Comparison of ENCODE assay signal across 8 mouse cellular contexts in genomic region chr10:39240178-39240791, GRCm38 (mm10).
DNase-seq lines count a peak whose midpoint lies in the region; ATAC-seq lines count a peak whose summit lies in the region.

No protein-coding gene starts in this region.

- no peaks in the 10 kb centered on the region for H3K27me3 ChIP-seq in heart, embryonic 10.5 days (ENCODE audit: insufficient read depth, poor library complexity, severe bottlenecking)
- no peaks in the 10 kb centered on the region for H3K27me3 ChIP-seq in embryonic facial prominence, embryonic 14.5 days (replicated peaks; ENCODE audit: control insufficient read depth, insufficient read depth, low read length)
- H3K27me3 ChIP-seq in intestine, embryonic 15.5 days (replicated peaks), result no peaks in the 10 kb centered on the region
- H3K27me3 ChIP-seq in midbrain, embryonic 14.5 days (ENCODE audit: control insufficient read depth, insufficient read depth, low read length), result no peaks in the 10 kb centered on the region

- no peak for DNase-seq in heart, embryonic 10.5 days (ENCODE audit: low spot score)
- no peak for DNase-seq in heart, adult 8-10 months (ENCODE audit: low spot score)
- DNase-seq in embryonic facial prominence, embryonic 14.5 days (ENCODE audit: low spot score), result no peak
- DNase-seq in midbrain, embryonic 14.5 days, result no peak
- no peak for DNase-seq in frontal cortex, adult 2 months (ENCODE audit: extremely low spot score in 1 of 2, low spot score in 1 of 2)
- DNase-seq in layer of hippocampus, postnatal 25 days (ENCODE audit: extremely low spot score in 1 of 2, low spot score in 1 of 2), result no peak
- no peak for DNase-seq in cerebellum, postnatal 25 days

- peak; percentile 28; the same call in 1 of the 2 replicates for ATAC-seq in embryonic facial prominence, embryonic 14.5 days (ENCODE audit: low read depth)
- peak; percentile 53 for ATAC-seq in intestine, embryonic 15.5 days
- peak; percentile 47; the same call in 1 of the 2 replicates for ATAC-seq in midbrain, embryonic 14.5 days (ENCODE audit: low FRiP score, low TSS enrichment)

- no peaks in the 10 kb centered on the region for H3K9me3 ChIP-seq in heart, embryonic 10.5 days
- no peaks in the 10 kb centered on the region for H3K9me3 ChIP-seq in embryonic facial prominence, embryonic 14.5 days (ENCODE audit: control insufficient read depth, low read length)
- H3K9me3 ChIP-seq in intestine, embryonic 15.5 days, result no peaks in the 10 kb centered on the region
- H3K9me3 ChIP-seq in midbrain, embryonic 14.5 days (ENCODE audit: control insufficient read depth, low read length), result no peaks in the 10 kb centered on the region

- H3K4me1 ChIP-seq in heart, embryonic 10.5 days, result peaks cover 18% of the 10 kb centered on the region
- H3K4me1 ChIP-seq in embryonic facial prominence, embryonic 14.5 days (ENCODE audit: control insufficient read depth, insufficient read depth, low read length), result 0 out of 2 replicates have a peak, but pooled peaks cover 5% of the 10 kb centered on the region
- peaks cover 3% of the 10 kb centered on the region; the same call in 1 of the 2 replicates for H3K4me1 ChIP-seq in intestine, embryonic 15.5 days (replicated peaks)
- H3K4me1 ChIP-seq in midbrain, embryonic 14.5 days (ENCODE audit: control insufficient read depth, insufficient read depth, low read length), result peaks cover 6% of the 10 kb centered on the region; the same call in 1 of the 2 replicates

- H3K4me3 ChIP-seq in heart, embryonic 10.5 days, result peak overlapping the region; percentile 31; the same call in 1 of the 2 replicates
- H3K4me3 ChIP-seq in embryonic facial prominence, embryonic 14.5 days (ENCODE audit: low read depth, low read length), result no peak overlapping the region
- no peak overlapping the region for H3K4me3 ChIP-seq in intestine, embryonic 15.5 days (replicated peaks)
- H3K4me3 ChIP-seq in midbrain, embryonic 14.5 days (replicated peaks; ENCODE audit: low read depth, low read length), result no peak overlapping the region

- H3K36me3 ChIP-seq in heart, embryonic 10.5 days, result no peaks in the 10 kb centered on the region
- no peaks in the 10 kb centered on the region for H3K36me3 ChIP-seq in embryonic facial prominence, embryonic 14.5 days (ENCODE audit: control insufficient read depth, insufficient read depth, low read length)
- H3K36me3 ChIP-seq in intestine, embryonic 15.5 days, result no peaks in the 10 kb centered on the region
- H3K36me3 ChIP-seq in midbrain, embryonic 14.5 days (ENCODE audit: control insufficient read depth, insufficient read depth, low read length), result no peaks in the 10 kb centered on the region

- peak overlapping the region; percentile 36 for H3K4me2 ChIP-seq in embryonic facial prominence, embryonic 14.5 days (ENCODE audit: low read depth, low read length)
- peak overlapping the region; percentile 46 for H3K4me2 ChIP-seq in intestine, embryonic 15.5 days (replicated peaks)
- H3K4me2 ChIP-seq in midbrain, embryonic 14.5 days (ENCODE audit: low read length), result peak overlapping the region; percentile 23

- peak overlapping the region; percentile 69; the same call in 1 of the 2 replicates for H3K27ac ChIP-seq in heart, embryonic 10.5 days
- H3K27ac ChIP-seq in embryonic facial prominence, embryonic 14.5 days (replicated peaks; ENCODE audit: low read depth, low read length), result no peak overlapping the region
- no peak overlapping the region for H3K27ac ChIP-seq in intestine, embryonic 15.5 days
- H3K27ac ChIP-seq in midbrain, embryonic 14.5 days (replicated peaks; ENCODE audit: low read depth, low read length), result peak overlapping the region; percentile 49

- 0 out of 2 replicates have a peak overlapping the region, but pooled peaks have one; percentile 35 for H3K9ac ChIP-seq in embryonic facial prominence, embryonic 14.5 days (ENCODE audit: low read depth, low read length)
- H3K9ac ChIP-seq in intestine, embryonic 15.5 days, result peak overlapping the region; percentile 20; the same call in 1 of the 2 replicates
- H3K9ac ChIP-seq in midbrain, embryonic 14.5 days (replicated peaks; ENCODE audit: low read length), result no peak overlapping the region

- WGBS in heart, embryonic 10.5 days, result 41% methylated on average over 11 of the region's 11 CpGs
- WGBS in embryonic facial prominence, embryonic 14.5 days, result 45% methylated on average over 11 of the region's 11 CpGs
- WGBS in intestine, embryonic 15.5 days, result 52% methylated on average over 11 of the region's 11 CpGs
- WGBS in midbrain, embryonic 14.5 days, result 46% methylated on average over 11 of the region's 11 CpGs

Comparison
In these comparisons a context has a peak if more than half of its experiments do, and no peak if none do; other contexts are left out.
1. H3K27ac ChIP-seq: peak in heart, embryonic 10.5 days (single experiment) and midbrain, embryonic 14.5 days (single experiment); none in embryonic facial prominence, embryonic 14.5 days (single experiment) and intestine, embryonic 15.5 days (single experiment).
2. Peak in every context shown above with its lines, with median percentiles within 50 percentile points of each other: ATAC-seq and H3K4me2 ChIP-seq.